Mouse (Mus musculus) G1E (cell line): ENCODE results near the gene Itgb6. TPM values are rescaled to one million over a fixed set of nuclear protein-coding genes. Genes with fewer than 3 reads are reported as not detected.

Experiments
- ATAC-seq: 2 replicates; pipeline ENCODE4 v1.8.0; 2016; ENCODE audit warnings: mild to moderate bottlenecking; ENCODE audit not compliant: insufficient number of reproducible peaks, poor library complexity, low FRiP score, severe bottlenecking; ENCODE audit errors: extremely low read depth
- DNase-seq: peaks from one replicate; pipeline ENCODE4 v3.0.0; 2012; ENCODE audit warnings: low spot score
- H3K27me3 ChIP-seq: 2 replicates; pipeline ENCODE4 v1.6.1; 2012; ENCODE audit warnings: mild to moderate bottlenecking, low read length, inconsistent platforms; ENCODE audit not compliant: insufficient read depth
- H3K36me3 ChIP-seq: replicated peaks from 2 replicates; pipeline ENCODE3; 2012; ENCODE audit warnings: mild to moderate bottlenecking, inconsistent platforms
- H3K4me1 ChIP-seq: 2 replicates; pipeline ENCODE4 v1.6.1; 2012; ENCODE audit warnings: low read depth, low read length, inconsistent platforms, mixed read lengths; ENCODE audit not compliant: insufficient read depth
- H3K4me3 ChIP-seq: 2 replicates; pipeline ENCODE4 v1.5.1; 2012; ENCODE audit warnings: low read depth, mild to moderate bottlenecking, inconsistent platforms, low read length, moderate library complexity, mixed read lengths
- H3K9me3 ChIP-seq: replicated peaks from 2 replicates; pipeline ENCODE4 v1.6.1; 2012; ENCODE audit warnings: inconsistent platforms
- CTCF ChIP-seq: IDR thresholded peaks from 2 replicates; pipeline ENCODE4 v1.5.1; 2012; ENCODE audit warnings: low read depth, low read length, inconsistent platforms, mixed read lengths
- GATA1 ChIP-seq: IDR thresholded peaks from 2 replicates; pipeline ENCODE4 v1.6.1; 2012; ENCODE audit warnings: borderline replicate concordance, low read length, inconsistent platforms, mixed read lengths
- GATA2 ChIP-seq: IDR thresholded peaks from 2 replicates; pipeline ENCODE4 v1.6.1; 2012; ENCODE audit warnings: low read depth, low read length, inconsistent platforms, borderline replicate concordance
- POLR2AphosphoS5 ChIP-seq: IDR thresholded peaks from 2 replicates; pipeline ENCODE4 v1.6.1; 2012; ENCODE audit warnings: low read depth, low read length, inconsistent platforms; ENCODE audit not compliant: insufficient replicate concordance
- TAL1 ChIP-seq: conservative IDR thresholded peaks from 2 replicates; pipeline ENCODE4 v1.6.1; 2012; ENCODE audit warnings: low read depth, low read length, inconsistent platforms, mixed read lengths
- polyA plus RNA-seq: library from polyadenylated mRNA; stranded (reverse); fragments of >175 nt; gene quantifications from 2 replicates; pipeline ENCODE4 v1.2.3, GENCODE M21; 2012
- total RNA-seq, 2 experiments: library from RNA; stranded (forward) in 1 of 2; stranded (reverse) in 1 of 2; fragments of 200-1000 nt in 1 of 2; fragments of >200 nt in 1 of 2; fragmentation: Nextera tagmentation in 1 of 2; gene quantifications; 2 replicates each; pipeline ENCODE4 v1.2.3; 2014 to 2017

Gene Itgb6
- total and polyA plus RNA-seq, 3 experiments, result 0.38 TPM; not detected in 2

GRCm38 (mm10) chr2:60710317-60710716 lies 12.1 kb downstream of the Itgb6 start:
- no peak for TF ChIP-seq GATA1
- no peak for TF ChIP-seq GATA2
- TF ChIP-seq CTCF, result no peak
- TF ChIP-seq POLR2AphosphoS5, result no peak
- TF ChIP-seq TAL1, result no peak
- DNase-seq, result no peak
- Histone ChIP-seq H3K4me3 (no peak overlapping the region), H3K36me3 (no peaks in the 10 kb centered on the region), H3K27me3 (peaks cover 36% of the 10 kb centered on the region), H3K9me3 (no peaks in the 10 kb centered on the region), H3K4me1 (peaks cover 6% of the 10 kb centered on the region; the same call in 1 of the 2 replicates)
- no peak for ATAC-seq

- no peak for TF ChIP-seq TAL1
- no peak for TF ChIP-seq POLR2AphosphoS5
- no peak for TF ChIP-seq GATA1
- no peak for TF ChIP-seq GATA2
- no peak for TF ChIP-seq CTCF
- ATAC-seq, result no peak
Observed at GRCm38 (mm10) chr2:60708671-60709070, 13.8 kb downstream of the Itgb6 start.

GRCm38 (mm10) chr2:60706866-60707265 lies 15.6 kb downstream of the Itgb6 start:
- Histone ChIP-seq H3K4me3 (no peak overlapping the region), H3K27me3 (peaks cover 21% of the 10 kb centered on the region), H3K9me3 (no peaks in the 10 kb centered on the region), H3K4me1 (no peaks in the 10 kb centered on the region), H3K36me3 (no peaks in the 10 kb centered on the region)
- ATAC-seq (no peak), DNase-seq (no peak)
- TF ChIP-seq GATA2, result no peak
- no peak for TF ChIP-seq GATA1
- no peak for TF ChIP-seq CTCF
- TF ChIP-seq TAL1, result no peak
- TF ChIP-seq POLR2AphosphoS5, result no peak

More at GRCm38 (mm10) chr2:60708671-60709070, 13.8 kb downstream of the Itgb6 start:
- no peaks in the 10 kb centered on the region for H3K4me1 ChIP-seq
- H3K4me3 ChIP-seq, result no peak overlapping the region
- no peaks in the 10 kb centered on the region for H3K9me3 ChIP-seq
- DNase-seq, result no peak
- H3K27me3 ChIP-seq, result peaks cover 30% of the 10 kb centered on the region
- H3K36me3 ChIP-seq, result no peaks in the 10 kb centered on the region

- Histone ChIP-seq H3K4me1 (no peaks in the 10 kb centered on the region), H3K36me3 (no peaks in the 10 kb centered on the region), H3K9me3 (no peaks in the 10 kb centered on the region), H3K27me3 (peaks cover 16% of the 10 kb centered on the region), H3K4me3 (no peak overlapping the region)
- no peak for ATAC-seq
- DNase-seq, result no peak
- TF ChIP-seq GATA1, result no peak
- TF ChIP-seq POLR2AphosphoS5, result no peak
- no peak for TF ChIP-seq CTCF
- TF ChIP-seq GATA2, result no peak
- no peak for TF ChIP-seq TAL1
Observed at GRCm38 (mm10) chr2:60705426-60705825, 17.0 kb downstream of the Itgb6 start.

GRCm38 (mm10) chr2:60703315-60703714 lies 19.1 kb downstream of the Itgb6 start:
- H3K4me1 ChIP-seq, result no peaks in the 10 kb centered on the region
- TF ChIP-seq POLR2AphosphoS5 (no peak), TAL1 (no peak), CTCF (no peak), GATA1 (no peak), GATA2 (no peak)
- no peaks in the 10 kb centered on the region for H3K9me3 ChIP-seq
- no peaks in the 10 kb centered on the region for H3K36me3 ChIP-seq
- peaks cover 23% of the 10 kb centered on the region for H3K27me3 ChIP-seq
- DNase-seq, result no peak
- no peak overlapping the region for H3K4me3 ChIP-seq
- no peak for ATAC-seq

- ATAC-seq (no peak), DNase-seq (no peak)
- Histone ChIP-seq H3K4me1 (no peaks in the 10 kb centered on the region), H3K27me3 (peaks cover 20% of the 10 kb centered on the region), H3K4me3 (no peak overlapping the region), H3K9me3 (no peaks in the 10 kb centered on the region), H3K36me3 (no peaks in the 10 kb centered on the region)
- TF ChIP-seq GATA2, result no peak
- no peak for TF ChIP-seq TAL1
- no peak for TF ChIP-seq GATA1
- no peak for TF ChIP-seq CTCF
- TF ChIP-seq POLR2AphosphoS5, result no peak
Observed at GRCm38 (mm10) chr2:60700956-60701355, 21.5 kb downstream of the Itgb6 start.

GRCm38 (mm10) chr2:60700013-60700412 lies 22.4 kb downstream of the Itgb6 start:
- H3K4me3 ChIP-seq, result no peak overlapping the region
- ATAC-seq, result no peak
- H3K4me1 ChIP-seq, result no peaks in the 10 kb centered on the region
- peaks cover 14% of the 10 kb centered on the region for H3K27me3 ChIP-seq
- no peak for DNase-seq
- no peaks in the 10 kb centered on the region for H3K36me3 ChIP-seq
- H3K9me3 ChIP-seq, result no peaks in the 10 kb centered on the region
- no peak for TF ChIP-seq TAL1
- TF ChIP-seq GATA1, result no peak
- TF ChIP-seq CTCF, result no peak
- TF ChIP-seq POLR2AphosphoS5, result no peak
- TF ChIP-seq GATA2, result no peak
